In genomic region chr4:8978949-8979348, GRCm38 (mm10) we compare ENCODE assay signal across 18 mouse cellular contexts.
A peak's percentile ranks its signal among the peaks of the same experiment; 100 is the strongest.
DNase-seq lines count a peak whose midpoint lies in the region; ATAC-seq and TF ChIP-seq lines count a peak whose summit lies in the region.
"Had no signal": no experiment of that assay in that cellular context is flagged by ENCODE, and none has a peak within 500 bp of the region (broad histone marks: within the 10 kb centered on the region; RNA-seq: fewer than 3 reads in every experiment).

No protein-coding gene starts in this region.

- no peak overlapping the region for H3K4me2 ChIP-seq in midbrain, embryonic 16.5 days (ENCODE audit: low read length)
- H3K4me2 ChIP-seq: embryonic facial prominence, embryonic 12.5 days; hindbrain, embryonic 14.5 days had no signal

- H3K27me3 ChIP-seq in splenic B cell, adult 2 months (ENCODE audit: control insufficient read depth, insufficient read depth, low read length, poor library complexity, severe bottlenecking), result no peaks in the 10 kb centered on the region; the same call in 1 of the 2 replicates
- no peaks in the 10 kb centered on the region for H3K27me3 ChIP-seq in midbrain, embryonic 16.5 days (ENCODE audit: control insufficient read depth, insufficient read depth, low read depth, low read length)
- no peaks in the 10 kb centered on the region for H3K27me3 ChIP-seq in heart, adult 2 months (ENCODE audit: control insufficient read depth, insufficient read depth, low read length)
- H3K27me3 ChIP-seq: embryonic facial prominence, embryonic 12.5 days had no signal

- no peak overlapping the region for H3K9ac ChIP-seq in midbrain, embryonic 16.5 days (ENCODE audit: low read depth, low read length)
- H3K9ac ChIP-seq in heart, adult 2 months (ENCODE audit: low read depth, low read length), result no peak overlapping the region
- H3K9ac ChIP-seq: embryonic facial prominence, embryonic 12.5 days; hindbrain, embryonic 14.5 days had no signal

- TF ChIP-seq POLR2A in heart, adult 2 months (IDR thresholded peaks at IDR 0.05; ENCODE audit: insufficient read depth, low read depth, low read length), result no peak

- DNase-seq in 416B (ENCODE audit: low read depth), result peak; percentile 17
- DNase-seq in splenic B cell, adult 2 months (ENCODE audit: low read depth, low spot score), result peak; percentile 64
- no peak for DNase-seq in heart, adult 2 months
- DNase-seq in adrenal gland, adult 2 months, result no peak
- DNase-seq: adrenal gland, postnatal 10 days; cerebellum, adult 11 months; cerebellum, adult 8-10 months; cerebellum, postnatal 14 days; gastrocnemius, postnatal 10 days; heart, postnatal 14 days had no signal

- no peaks in the 10 kb centered on the region for H3K9me3 ChIP-seq in midbrain, embryonic 16.5 days (replicated peaks; ENCODE audit: control insufficient read depth, low read length, poor library complexity, severe bottlenecking)
- H3K9me3 ChIP-seq: embryonic facial prominence, embryonic 12.5 days; G1E; hindbrain, embryonic 10.5 days had no signal

- H3K79me2 ChIP-seq in heart, adult 2 months (replicated peaks; ENCODE audit: control insufficient read depth, insufficient read depth, low read length), result no peaks in the 10 kb centered on the region

- 94% methylated on average over 8 of the region's 8 CpGs for WGBS in midbrain, embryonic 16.5 days
- 77% methylated on average over 8 of the region's 8 CpGs for WGBS in heart, adult 2 months

- TF ChIP-seq CTCF in heart, adult 2 months (IDR thresholded peaks at IDR 0.05), result no peak

- peak; percentile 79 for ATAC-seq in common myeloid progenitor, adult 5-6 weeks (replicated peaks; ENCODE audit: low read depth, poor library complexity, severe bottlenecking)
- ATAC-seq in megakaryocyte progenitor cell, adult 5-6 weeks (replicated peaks; ENCODE audit: poor library complexity), result peak; percentile 76
- ATAC-seq in midbrain, embryonic 16.5 days, result no peak
- ATAC-seq: forebrain, embryonic 16.5 days had no signal

- intact Hi-C loops in heart, adult 2 months (cut with DNase I), result no loop called here

- no peak overlapping the region for H3K4me3 ChIP-seq in midbrain, embryonic 16.5 days (ENCODE audit: low read depth, low read length)
- no peak overlapping the region for H3K4me3 ChIP-seq in heart, adult 2 months
- H3K4me3 ChIP-seq: embryonic facial prominence, embryonic 12.5 days; hindbrain, embryonic 10.5 days had no signal

- no peak for TF ChIP-seq EP300 in heart, adult 2 months (IDR thresholded peaks at IDR 0.05; ENCODE audit: insufficient read depth, low read depth, low read length)

- no peaks in the 10 kb centered on the region for H3K36me3 ChIP-seq in splenic B cell, adult 2 months (ENCODE audit: control insufficient read depth, insufficient read depth, low read length, poor library complexity, severe bottlenecking)
- H3K36me3 ChIP-seq in midbrain, embryonic 16.5 days (ENCODE audit: control insufficient read depth, insufficient read depth, low read length), result no peaks in the 10 kb centered on the region
- H3K36me3 ChIP-seq in heart, adult 2 months (ENCODE audit: control insufficient read depth, insufficient read depth, low read length), result no peaks in the 10 kb centered on the region
- H3K36me3 ChIP-seq: embryonic facial prominence, embryonic 12.5 days; G1E; hindbrain, embryonic 10.5 days had no signal

- no peaks in the 10 kb centered on the region for H3K4me1 ChIP-seq in midbrain, embryonic 16.5 days (ENCODE audit: control insufficient read depth, insufficient read depth, low read length)
- H3K4me1 ChIP-seq in heart, adult 2 months (ENCODE audit: control insufficient read depth, insufficient read depth, low read length), result no peaks in the 10 kb centered on the region
- H3K4me1 ChIP-seq: embryonic facial prominence, embryonic 12.5 days; hindbrain, embryonic 10.5 days had no signal

- no peak overlapping the region for H3K27ac ChIP-seq in midbrain, embryonic 16.5 days (ENCODE audit: low read length)
- H3K27ac ChIP-seq in heart, adult 2 months, result no peak overlapping the region
- H3K27ac ChIP-seq: embryonic facial prominence, embryonic 12.5 days; hindbrain, embryonic 10.5 days; hindbrain, embryonic 14.5 days had no signal

Comparison
In these comparisons a context has a peak if more than half of its experiments do, and no peak if none do; other contexts are left out.
1. DNase-seq: peak in 416B (single experiment) and splenic B cell, adult 2 months (single experiment); none in heart, adult 2 months (0 of 2) and adrenal gland, adult 2 months (single experiment).